Mouse (Mus musculus): ENCODE data around the gene Nosip. TPM values are rescaled to one million over a fixed set of nuclear protein-coding genes. Genes with fewer than 3 reads are reported as not detected.

Nosip gene
- polyA plus RNA-seq, 1 experiment from 2014 or later, result 65.1 TPM

- Histone ChIP-seq H3K27me3 (ENCODE audit: control insufficient read depth, insufficient read depth, low read length) (no peaks in the 10 kb centered on the region), H3K4me2 (ENCODE audit: low read depth) (peak overlapping the region; percentile 52), H3K9ac (ENCODE audit: low read length) (peak overlapping the region; percentile 68; the same call in 1 of the 2 replicates), H3K4me3 (ENCODE audit: low read depth, low read length) (peak overlapping the region; percentile 64), H3K36me3 (ENCODE audit: control insufficient read depth, insufficient read depth, low read length) (no peaks in the 10 kb centered on the region), H3K27ac (ENCODE audit: low read depth, low read length) (no peak overlapping the region), H3K9me3 (ENCODE audit: control insufficient read depth, low read length) (no peaks in the 10 kb centered on the region), H3K4me1 (ENCODE audit: control insufficient read depth, insufficient read depth, low read length) (peaks cover 13% of the 10 kb centered on the region; the same call in 1 of the 2 replicates)
- no peak for ATAC-seq (ENCODE audit: insufficient read depth, low FRiP score, low TSS enrichment)
- no peak for DNase-seq (ENCODE audit: low spot score)
- WGBS, result 17% methylated on average over 11 of the region's 11 CpGs
Observed at GRCm38 (mm10) chr7:45061532-45062075, 625 bp upstream of the Nosip start.

DNA sequence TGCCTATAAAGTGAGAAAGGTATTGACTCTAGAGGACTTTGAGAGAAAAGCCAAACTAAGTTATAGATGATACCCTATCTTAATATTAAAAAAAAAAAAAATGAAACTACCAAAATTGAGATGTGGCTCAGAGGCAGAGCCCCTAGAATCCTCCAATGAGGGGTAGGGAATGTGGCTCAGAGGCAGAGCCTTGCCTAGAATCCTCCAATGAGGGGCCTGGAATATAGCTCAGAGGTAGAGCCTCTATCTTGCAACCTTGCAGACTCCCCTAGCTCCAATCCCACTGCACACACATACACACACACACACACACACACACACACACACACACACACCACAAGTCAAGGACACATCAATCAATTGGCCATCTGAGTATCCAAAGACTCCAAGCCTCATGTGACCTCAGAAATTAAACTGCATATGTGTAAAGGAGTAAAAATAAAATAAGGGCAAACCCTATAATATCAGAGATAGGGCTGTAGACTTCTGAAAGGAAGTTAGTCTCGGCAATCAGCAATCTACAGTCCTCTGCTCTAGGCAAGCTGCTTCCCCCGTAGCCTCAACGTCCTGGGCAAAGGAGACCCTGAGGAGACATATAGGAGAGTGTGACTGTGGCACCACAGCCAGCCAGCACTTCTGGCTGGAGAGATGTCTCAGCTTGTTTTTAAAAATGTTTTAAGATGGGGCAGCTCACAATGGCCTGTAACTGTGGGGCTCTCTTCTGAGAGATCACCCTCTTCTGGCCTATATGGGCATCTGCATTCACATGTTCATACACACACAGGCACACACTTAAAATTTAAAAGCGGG is 5.2 kb downstream of the Nosip start:
- Histone ChIP-seq H3K4me1 (ENCODE audit: control insufficient read depth, insufficient read depth, low read length) (0 out of 2 replicates have a peak, but pooled peaks cover 4% of the 10 kb centered on the region), H3K27ac (ENCODE audit: low read depth, low read length) (no peak overlapping the region), H3K4me3 (ENCODE audit: low read depth, low read length) (no peak overlapping the region), H3K4me2 (ENCODE audit: low read depth) (no peak overlapping the region), H3K27me3 (ENCODE audit: control insufficient read depth, insufficient read depth, low read length) (no peaks in the 10 kb centered on the region), H3K9ac (ENCODE audit: low read length) (no peak overlapping the region), H3K36me3 (ENCODE audit: control insufficient read depth, insufficient read depth, low read length) (no peaks in the 10 kb centered on the region), H3K9me3 (ENCODE audit: control insufficient read depth, low read length) (no peaks in the 10 kb centered on the region; the same call in 1 of the 2 replicates)
- 76% methylated on average over 4 of the region's 4 CpGs for WGBS
- ATAC-seq (ENCODE audit: insufficient read depth, low FRiP score, low TSS enrichment) (no peak), DNase-seq (ENCODE audit: low spot score) (no peak)

GRCm38 (mm10) chr7:45068000-45068318 is 5.7 kb downstream of the Nosip start:
- Histone ChIP-seq H3K4me3 (ENCODE audit: low read depth, low read length) (no peak overlapping the region), H3K9me3 (ENCODE audit: control insufficient read depth, low read length) (no peaks in the 10 kb centered on the region; the same call in 1 of the 2 replicates), H3K36me3 (ENCODE audit: control insufficient read depth, insufficient read depth, low read length) (no peaks in the 10 kb centered on the region), H3K27ac (ENCODE audit: low read depth, low read length) (no peak overlapping the region), H3K4me2 (ENCODE audit: low read depth) (no peak overlapping the region), H3K4me1 (ENCODE audit: control insufficient read depth, insufficient read depth, low read length) (0 out of 2 replicates have a peak, but pooled peaks cover 4% of the 10 kb centered on the region), H3K9ac (ENCODE audit: low read length) (no peak overlapping the region), H3K27me3 (ENCODE audit: control insufficient read depth, insufficient read depth, low read length) (no peaks in the 10 kb centered on the region)
- WGBS, result 28% methylated on average over 5 of the region's 5 CpGs
- ATAC-seq (ENCODE audit: insufficient read depth, low FRiP score, low TSS enrichment) (no peak), DNase-seq (ENCODE audit: low spot score) (peak; percentile 54)

DNA sequence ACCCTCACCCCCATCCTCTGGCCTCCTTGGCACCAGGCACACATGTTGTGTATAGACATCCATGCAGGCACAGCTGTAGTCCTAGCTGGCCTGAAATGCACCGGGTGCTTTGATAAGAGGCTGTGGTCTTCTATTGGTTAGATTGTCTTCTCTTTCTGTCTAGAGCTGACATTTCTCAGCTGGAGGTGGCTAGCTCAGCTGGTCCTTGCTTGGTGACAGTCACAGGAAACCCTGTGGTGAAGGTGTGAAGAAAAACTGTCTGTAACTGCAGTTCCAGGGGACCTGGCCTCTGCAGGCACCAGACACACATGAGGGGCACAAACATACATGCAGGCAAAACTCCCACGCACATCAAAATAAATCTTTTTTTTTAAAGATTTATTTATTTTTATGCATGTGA is 7.4 kb downstream of the Nosip start:
- Histone ChIP-seq H3K9me3 (ENCODE audit: control insufficient read depth, low read length) (no peaks in the 10 kb centered on the region; the same call in 1 of the 2 replicates), H3K4me2 (ENCODE audit: low read depth) (no peak overlapping the region), H3K27me3 (ENCODE audit: control insufficient read depth, insufficient read depth, low read length) (no peaks in the 10 kb centered on the region), H3K27ac (ENCODE audit: low read depth, low read length) (no peak overlapping the region), H3K9ac (ENCODE audit: low read length) (no peak overlapping the region), H3K4me1 (ENCODE audit: control insufficient read depth, insufficient read depth, low read length) (no peaks in the 10 kb centered on the region), H3K4me3 (ENCODE audit: low read depth, low read length) (no peak overlapping the region), H3K36me3 (ENCODE audit: control insufficient read depth, insufficient read depth, low read length) (no peaks in the 10 kb centered on the region)
- WGBS, result 97% methylated on average over 2 of the region's 2 CpGs
- no peak for ATAC-seq (ENCODE audit: insufficient read depth, low FRiP score, low TSS enrichment)
- no peak for DNase-seq (ENCODE audit: low spot score)

- no peak for ATAC-seq (ENCODE audit: insufficient read depth, low FRiP score, low TSS enrichment)
- Histone ChIP-seq H3K27me3 (ENCODE audit: control insufficient read depth, insufficient read depth, low read length) (no peaks in the 10 kb centered on the region), H3K4me3 (ENCODE audit: low read depth, low read length) (no peak overlapping the region), H3K9ac (ENCODE audit: low read length) (no peak overlapping the region), H3K4me2 (ENCODE audit: low read depth) (no peak overlapping the region), H3K9me3 (ENCODE audit: control insufficient read depth, low read length) (no peaks in the 10 kb centered on the region; the same call in 1 of the 2 replicates), H3K27ac (ENCODE audit: low read depth, low read length) (no peak overlapping the region), H3K36me3 (ENCODE audit: control insufficient read depth, insufficient read depth, low read length) (no peaks in the 10 kb centered on the region; the same call in 1 of the 2 replicates), H3K4me1 (ENCODE audit: control insufficient read depth, insufficient read depth, low read length) (no peaks in the 10 kb centered on the region)
- 88% methylated on average over 2 of the region's 2 CpGs for WGBS
- DNase-seq (ENCODE audit: low spot score), result no peak
Observed at GRCm38 (mm10) chr7:45072230-45072629, 10.0 kb downstream of the Nosip start.

DNA sequence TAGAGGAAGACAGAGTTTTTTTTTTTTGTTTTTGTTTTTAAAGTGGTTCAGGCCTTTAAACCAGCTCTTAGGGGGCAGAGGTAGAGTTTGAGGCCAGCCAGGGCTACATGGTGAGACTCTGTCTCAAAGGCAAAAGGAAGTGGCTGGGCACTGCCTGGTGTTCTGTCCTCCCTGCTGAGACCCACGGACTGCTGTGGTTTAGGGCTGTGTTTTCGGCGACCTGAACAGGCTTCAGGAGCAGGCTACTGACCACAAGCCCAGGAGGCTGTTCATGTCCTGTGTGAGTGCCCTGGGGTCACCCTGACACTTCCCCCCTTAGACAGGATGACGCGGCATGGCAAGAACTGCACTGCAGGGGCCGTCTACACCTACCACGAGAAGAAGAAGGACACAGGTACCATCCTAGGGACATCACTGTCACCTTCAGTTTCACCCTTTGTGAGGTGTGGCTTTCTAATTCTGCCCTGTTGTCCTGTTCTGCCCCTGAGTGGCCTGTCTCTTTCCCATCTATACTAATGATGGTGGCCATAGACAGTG is 11.0 kb downstream of the Nosip start:
- ATAC-seq (ENCODE audit: insufficient read depth, low FRiP score, low TSS enrichment), result no peak
- Histone ChIP-seq H3K9ac (ENCODE audit: low read length) (no peak overlapping the region), H3K27ac (ENCODE audit: low read depth, low read length) (no peak overlapping the region), H3K27me3 (ENCODE audit: control insufficient read depth, insufficient read depth, low read length) (no peaks in the 10 kb centered on the region), H3K4me2 (ENCODE audit: low read depth) (no peak overlapping the region), H3K4me1 (ENCODE audit: control insufficient read depth, insufficient read depth, low read length) (no peaks in the 10 kb centered on the region), H3K4me3 (ENCODE audit: low read depth, low read length) (no peak overlapping the region), H3K9me3 (ENCODE audit: control insufficient read depth, low read length) (no peaks in the 10 kb centered on the region), H3K36me3 (ENCODE audit: control insufficient read depth, insufficient read depth, low read length) (no peaks in the 10 kb centered on the region; the same call in 1 of the 2 replicates)
- WGBS, result 81% methylated on average over 7 of the region's 7 CpGs
- DNase-seq (ENCODE audit: low spot score), result no peak

- DNase-seq (ENCODE audit: low spot score), result no peak
- no peaks in the 10 kb centered on the region; the same call in 1 of the 2 replicates for H3K36me3 ChIP-seq (ENCODE audit: control insufficient read depth, insufficient read depth, low read length)
- WGBS, result 88% methylated on average over 12 of the region's 12 CpGs
Observed at GRCm38 (mm10) chr7:45073949-45074348, 11.7 kb downstream of the Nosip start.

GRCm38 (mm10) chr7:45075405-45075804 is 13.2 kb downstream of the Nosip start:
- no peak for ATAC-seq (ENCODE audit: insufficient read depth, low FRiP score, low TSS enrichment)

More at GRCm38 (mm10) chr7:45073949-45074348, 11.7 kb downstream of the Nosip start:
- no peak overlapping the region for H3K4me2 ChIP-seq (ENCODE audit: low read depth)
- no peak overlapping the region for H3K27ac ChIP-seq (ENCODE audit: low read depth, low read length)
- no peaks in the 10 kb centered on the region for H3K27me3 ChIP-seq (ENCODE audit: control insufficient read depth, insufficient read depth, low read length)
- H3K9ac ChIP-seq (ENCODE audit: low read length), result no peak overlapping the region
- no peaks in the 10 kb centered on the region for H3K4me1 ChIP-seq (ENCODE audit: control insufficient read depth, insufficient read depth, low read length)
- ATAC-seq (ENCODE audit: insufficient read depth, low FRiP score, low TSS enrichment), result no peak
- H3K4me3 ChIP-seq (ENCODE audit: low read depth, low read length), result no peak overlapping the region
- H3K9me3 ChIP-seq (ENCODE audit: control insufficient read depth, low read length), result no peaks in the 10 kb centered on the region

More at GRCm38 (mm10) chr7:45075405-45075804, 13.2 kb downstream of the Nosip start:
- Histone ChIP-seq H3K4me2 (ENCODE audit: low read depth) (no peak overlapping the region), H3K4me1 (ENCODE audit: control insufficient read depth, insufficient read depth, low read length) (no peaks in the 10 kb centered on the region), H3K9me3 (ENCODE audit: control insufficient read depth, low read length) (no peaks in the 10 kb centered on the region), H3K36me3 (ENCODE audit: control insufficient read depth, insufficient read depth, low read length) (no peaks in the 10 kb centered on the region; the same call in 1 of the 2 replicates), H3K9ac (ENCODE audit: low read length) (no peak overlapping the region), H3K27ac (ENCODE audit: low read depth, low read length) (no peak overlapping the region), H3K27me3 (ENCODE audit: control insufficient read depth, insufficient read depth, low read length) (no peaks in the 10 kb centered on the region), H3K4me3 (ENCODE audit: low read depth, low read length) (no peak overlapping the region)
- no peak for DNase-seq (ENCODE audit: low spot score)
- 93% methylated on average over 4 of the region's 4 CpGs for WGBS
